26 mouse cellular contexts compared by ENCODE assay signal in the genomic region with DNA sequence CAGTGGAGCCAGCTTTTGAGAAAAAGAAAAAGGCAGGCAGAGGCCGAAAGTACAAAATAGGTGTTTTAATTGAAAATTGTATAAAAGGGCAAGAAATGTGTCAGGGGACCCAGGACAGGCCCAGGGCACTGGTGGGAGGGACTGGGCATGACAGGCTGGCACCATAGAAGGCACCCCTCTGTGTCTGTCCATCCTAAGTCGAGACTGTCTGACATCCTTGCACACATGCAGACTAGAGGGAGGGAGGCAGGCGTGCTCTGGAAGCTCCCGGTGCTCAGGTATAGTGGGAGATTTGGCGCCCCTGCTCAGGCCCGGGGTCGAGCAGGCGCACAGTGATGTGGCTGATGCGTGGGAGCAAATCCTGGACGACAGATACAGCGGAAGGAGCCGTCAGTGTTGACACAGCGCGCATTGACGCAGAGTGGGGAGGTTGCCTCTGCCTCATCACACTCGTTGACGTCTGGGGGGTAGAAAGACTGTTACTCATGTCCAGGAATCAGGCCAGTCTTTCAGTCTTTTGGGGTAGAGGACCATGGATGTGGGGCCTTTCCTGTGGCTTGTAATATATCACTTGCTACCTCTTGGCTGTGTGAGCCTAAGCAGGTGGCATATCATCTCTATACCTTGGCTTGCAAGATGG. TPM values are rescaled to one million over a fixed set of nuclear protein-coding genes. Genes with fewer than 3 reads are reported as not detected.
"Had no signal": no experiment of that assay in that cellular context is flagged by ENCODE, and none has a peak within 500 bp of the region (broad histone marks: within the 10 kb centered on the region; RNA-seq: fewer than 3 reads in every experiment).

No protein-coding gene starts in this region.

- H3K9me3 ChIP-seq: lung, embryonic 15.5 days; midbrain, embryonic 13.5 days; midbrain, embryonic 15.5 days; neural tube, embryonic 12.5 days had no signal

- H3K9ac ChIP-seq: lung, embryonic 15.5 days; midbrain, embryonic 13.5 days; midbrain, embryonic 15.5 days; neural tube, embryonic 12.5 days had no signal

- ATAC-seq: lung, postnatal 0 days; midbrain, embryonic 13.5 days; midbrain, embryonic 15.5 days had no signal

- H3K27me3 ChIP-seq: lung, embryonic 15.5 days had no signal

- H3K27ac ChIP-seq: lung, embryonic 15.5 days; macrophage; midbrain, embryonic 13.5 days; midbrain, embryonic 15.5 days; neural tube, embryonic 12.5 days had no signal

- H3K4me2 ChIP-seq: lung, embryonic 15.5 days; midbrain, embryonic 11.5 days; midbrain, embryonic 13.5 days; midbrain, embryonic 15.5 days; neural tube, embryonic 12.5 days had no signal

- DNase-seq: lung, adult 2 months; lung, postnatal 14 days; lung, postnatal 36 days; retina, postnatal 1 day; right cerebral cortex, adult 18-20 months; right cerebral cortex, postnatal 25 days; right cerebral cortex, postnatal 4 days; spleen, adult 18-20 months; thymus, adult 18-20 months; thymus, postnatal 14 days; thymus, postnatal 36 days had no signal

- H3K4me3 ChIP-seq: lung, embryonic 15.5 days; megakaryocyte, embryonic 14.5 days; midbrain, embryonic 13.5 days; midbrain, embryonic 15.5 days; neural tube, embryonic 12.5 days had no signal

- H3K36me3 ChIP-seq: midbrain, embryonic 13.5 days; midbrain, embryonic 15.5 days; neural tube, embryonic 12.5 days had no signal

RNA-seq across cellular contexts. Expression of a gene that starts 32.3 kb away (rescaled TPM):
- total RNA-seq: monocyte, adult 5-6 weeks; neutrophil, adult 5-6 weeks had no signal
- polyA plus RNA-seq: macrophage had no signal

RNA-seq across cellular contexts. Expression of a gene that starts 52.0 kb away (rescaled TPM):
- total RNA-seq: megakaryocyte progenitor cell, adult 5-6 weeks; midbrain, postnatal 0 days; monocyte, adult 5-6 weeks; neutrophil, adult 5-6 weeks had no signal
- polyA plus RNA-seq: lung, adult 2 months; lung, postnatal 0 days; macrophage; midbrain, embryonic 11.5 days; midbrain, embryonic 13.5 days; midbrain, embryonic 15.5 days; midbrain, postnatal 0 days; neural tube, embryonic 12.5 days; neural tube, embryonic 14.5 days; small intestine, adult 2 months; thymus, postnatal 0 days had no signal
